Mouse (Mus musculus) ES-E14 (cell line): ENCODE measurements around the gene Ip6k1. TPM values are rescaled to one million over a fixed set of nuclear protein-coding genes. Genes with fewer than 3 reads are reported as not detected.

ENCODE experiments used
- DNase-seq: peaks from one replicate; pipeline ENCODE4 v3.0.0-alpha.2; 2013; ENCODE audit warnings: low read depth, low spot score
- H3K27ac ChIP-seq: 2 replicates; pipeline ENCODE4 v1.5.1; 2012; ENCODE audit warnings: low read depth, mild to moderate bottlenecking, low read length, moderate library complexity, mixed read lengths; ENCODE audit not compliant: poor library complexity, insufficient read depth, severe bottlenecking
- H3K36me3 ChIP-seq: 2 replicates; pipeline ENCODE4 v1.6.1; 2012; ENCODE audit warnings: mild to moderate bottlenecking, low read length, moderate library complexity, mixed read lengths; ENCODE audit not compliant: control insufficient read depth, poor library complexity, insufficient read depth, severe bottlenecking
- H3K4me1 ChIP-seq, 2 experiments: fragments of 150-350 bp in 1 of 2; sonication (generic) in 1 of 2; 2 replicates each; pipeline ENCODE4 v1.6.1; 2012; ENCODE audit warnings: low read length in 2 of 2, mild to moderate bottlenecking in 1 of 2, mixed read lengths in 1 of 2; ENCODE audit not compliant: control insufficient read depth in 2 of 2, insufficient read depth in 2 of 2, poor library complexity in 1 of 2
- H3K4me3 ChIP-seq, 2 experiments: fragments of 150-350 bp in 1 of 2; sonication (generic) in 1 of 2; 2 replicates each; pipeline ENCODE4 v1.5.1; 2012; ENCODE audit warnings: low read length in 2 of 2, low read depth in 1 of 2, mild to moderate bottlenecking in 1 of 2, mixed read lengths in 1 of 2; ENCODE audit not compliant: insufficient read depth in 1 of 2, poor library complexity in 1 of 2, severe bottlenecking in 1 of 2
- H3K9ac ChIP-seq: 2 replicates; pipeline ENCODE4 v1.6.1; 2012; ENCODE audit warnings: low read depth, mild to moderate bottlenecking, low read length, mixed read lengths; ENCODE audit not compliant: poor library complexity, insufficient read depth, severe bottlenecking
- H3K9me3 ChIP-seq: fragments of 150-350 bp; sonication (generic); 2 replicates; pipeline ENCODE4 v1.6.1; 2012; ENCODE audit warnings: low read depth, mild to moderate bottlenecking, low read length; ENCODE audit not compliant: control insufficient read depth, insufficient read depth
- CHD2 ChIP-seq: IDR thresholded peaks from 2 replicates; pipeline ENCODE4 v1.6.1; 2014; ENCODE audit warnings: mild to moderate bottlenecking, low read depth, low read length, inconsistent platforms
- HCFC1 ChIP-seq: IDR thresholded peaks from 2 replicates; pipeline ENCODE4 v1.6.1; 2012; ENCODE audit warnings: low read length, inconsistent platforms, borderline replicate concordance; ENCODE audit not compliant: insufficient read depth
- MAFK ChIP-seq: IDR thresholded peaks from 2 replicates; pipeline ENCODE4 v1.6.1; 2014; ENCODE audit warnings: mild to moderate bottlenecking, low read depth, low read length, inconsistent platforms; ENCODE audit not compliant: insufficient read depth
- ZC3H11A ChIP-seq: IDR thresholded peaks from 2 replicates; pipeline ENCODE4 v1.6.1; 2012; ENCODE audit warnings: low read depth, mild to moderate bottlenecking, inconsistent platforms, low read length, borderline replicate concordance
- ZNF384 ChIP-seq: IDR thresholded peaks from 2 replicates; pipeline ENCODE4 v1.6.1; 2012; ENCODE audit warnings: low read depth, low read length, inconsistent platforms
- in situ Hi-C, 2 experiments: fragments of 600-800 bp; cut with MboI; formaldehyde crosslinking; loops; one replicate each; pipeline ENCODE4 v1.15.1; 2025; ENCODE audit warnings: low sequenced_read_pairs in 2 of 2, inconsistent platforms in 1 of 2; ENCODE audit not compliant: unreplicated experiment in 2 of 2
- total RNA-seq: library from RNA; depleted of rRNA; stranded (reverse); fragments of 300-350 nt; gene quantifications from 2 replicates; pipeline ENCODE4 v1.2.3, GENCODE M21; 2012

Ip6k1 gene
- total RNA-seq, 1 experiment = 41.0 TPM

DNA sequence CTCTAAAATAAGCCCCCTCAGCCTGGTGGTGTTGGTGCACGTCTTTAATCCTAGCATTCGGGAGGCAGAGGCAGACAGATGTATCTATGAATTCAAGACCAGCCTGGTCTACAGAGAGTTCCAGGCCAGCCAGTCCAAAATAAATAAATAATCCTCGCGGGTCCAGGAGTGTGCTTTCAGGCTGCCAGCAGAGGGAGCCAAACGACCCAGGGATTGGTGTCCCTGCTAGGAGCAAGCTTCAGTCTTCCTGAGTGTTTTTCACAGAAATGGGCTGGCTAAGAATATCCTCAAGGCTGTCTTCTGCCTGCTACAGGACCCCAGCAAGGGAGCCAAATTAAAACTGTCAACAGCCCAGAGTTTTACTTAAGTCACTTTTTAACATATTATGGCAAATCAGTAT lies 38.6 kb upstream of the Ip6k1 start:
- H3K9me3 ChIP-seq = no peaks in the 10 kb centered on the region
- no peak overlapping the region for H3K4me3 ChIP-seq
- H3K36me3 ChIP-seq = peaks cover 53% of the 10 kb centered on the region
- peaks cover 4 to 8% of the 10 kb centered on the region in 2 experiments; a peak in 3 of 4 replicates for H3K4me1 ChIP-seq
- peak; percentile 56; the same call in 1 of the 2 replicates for TF ChIP-seq ZC3H11A
- no peak for TF ChIP-seq CHD2
- no peak overlapping the region for H3K27ac ChIP-seq
- DNase-seq = peak; percentile 71
- in situ Hi-C loops = no loop called here
- H3K9ac ChIP-seq = no peak overlapping the region

DNA sequence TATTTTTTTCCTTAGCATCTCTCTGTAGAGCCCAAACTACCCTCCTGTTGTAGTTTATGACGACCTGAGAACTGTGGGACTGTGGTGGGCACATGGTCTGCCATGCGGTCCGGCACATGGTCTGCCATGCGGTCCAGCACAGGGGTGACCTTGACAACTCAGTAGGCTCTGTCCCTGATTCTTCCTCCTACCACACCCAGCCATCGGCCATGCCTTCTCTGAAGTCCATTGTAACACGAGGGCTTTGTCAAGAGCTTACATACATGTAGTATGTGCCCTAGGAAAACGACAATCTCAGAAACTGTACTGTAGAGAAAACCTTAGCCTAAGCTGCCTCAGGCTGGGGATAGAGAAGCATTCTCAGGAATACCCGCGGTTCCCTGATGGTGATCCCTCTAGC lies 37.6 kb upstream of the Ip6k1 start:
- peaks cover 50% of the 10 kb centered on the region for H3K36me3 ChIP-seq
- in situ Hi-C loops = no loop called here
- DNase-seq = no peak
- H3K9me3 ChIP-seq = no peaks in the 10 kb centered on the region
- no peak for TF ChIP-seq HCFC1
- no peak for TF ChIP-seq ZNF384
- no peak for TF ChIP-seq CHD2
- TF ChIP-seq ZC3H11A = no peak
- no peak for TF ChIP-seq MAFK
- H3K9ac ChIP-seq = no peak overlapping the region
- no peak overlapping the region for H3K4me3 ChIP-seq
- no peak overlapping the region for H3K27ac ChIP-seq
- peaks cover 4 to 8% of the 10 kb centered on the region in 2 experiments; a peak in 3 of 4 replicates for H3K4me1 ChIP-seq

DNA sequence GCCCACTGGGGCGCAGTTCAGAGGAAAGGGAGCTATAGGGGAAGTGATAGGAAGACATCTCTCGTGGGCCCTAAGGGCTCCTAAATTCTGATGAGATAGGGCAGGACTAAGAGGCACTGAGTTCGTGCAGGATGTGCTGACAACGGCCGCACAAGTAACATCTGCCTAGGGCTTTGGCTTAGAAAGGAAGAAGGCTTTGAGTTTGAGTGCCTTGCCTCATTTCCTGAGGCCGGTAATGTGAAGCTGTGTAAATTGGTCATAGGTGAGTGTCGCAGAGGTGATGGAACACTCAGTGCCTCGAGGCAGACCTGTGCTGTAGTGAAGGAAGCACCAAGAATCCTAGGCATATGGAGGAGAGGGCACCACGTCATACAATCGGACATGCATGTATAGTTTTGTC lies 35.6 kb upstream of the Ip6k1 start:
- Histone ChIP-seq H3K4me3 (no peak overlapping the region), H3K27ac (no peak overlapping the region), H3K9ac (no peak overlapping the region), H3K36me3 (peaks cover 53% of the 10 kb centered on the region), H3K9me3 (no peaks in the 10 kb centered on the region), H3K4me1 (peaks cover 2 to 8% of the 10 kb centered on the region in 2 experiments; a peak in 3 of 4 replicates)
- TF ChIP-seq MAFK (no peak), CHD2 (no peak), HCFC1 (no peak), ZC3H11A (no peak), ZNF384 (no peak)
- no peak for DNase-seq
- in situ Hi-C loops = no loop called here

DNA sequence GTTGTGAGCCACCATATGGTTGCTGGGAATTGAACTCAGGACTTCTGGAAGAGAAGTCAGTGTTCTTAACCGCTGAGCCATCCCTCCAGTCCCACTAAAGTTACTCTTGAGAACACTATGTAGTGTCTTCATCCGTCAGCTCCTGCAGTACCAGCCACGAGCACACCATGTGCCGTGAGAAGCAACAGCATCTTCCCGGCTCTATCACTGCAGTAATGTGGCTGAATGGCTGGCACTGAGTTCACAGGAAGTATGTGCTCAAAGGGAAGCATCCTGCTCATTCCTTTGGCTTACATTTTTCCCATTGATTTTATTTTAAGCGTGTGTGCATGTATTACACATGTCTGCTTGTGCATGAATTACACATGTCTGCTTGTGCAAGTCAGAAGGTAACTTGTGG lies 34.9 kb upstream of the Ip6k1 start:
- H3K36me3 ChIP-seq = peaks cover 47% of the 10 kb centered on the region
- TF ChIP-seq MAFK (no peak), ZNF384 (no peak), ZC3H11A (no peak), HCFC1 (no peak), CHD2 (no peak)
- in situ Hi-C loops = no loop called here
- H3K9me3 ChIP-seq = no peaks in the 10 kb centered on the region
- no peak overlapping the region for H3K27ac ChIP-seq
- no peak overlapping the region for H3K4me3 ChIP-seq
- no peak for DNase-seq
- H3K9ac ChIP-seq = no peak overlapping the region
- peaks cover 0 to 8% of the 10 kb centered on the region in 2 experiments; a peak in 2 of 4 replicates for H3K4me1 ChIP-seq

DNA sequence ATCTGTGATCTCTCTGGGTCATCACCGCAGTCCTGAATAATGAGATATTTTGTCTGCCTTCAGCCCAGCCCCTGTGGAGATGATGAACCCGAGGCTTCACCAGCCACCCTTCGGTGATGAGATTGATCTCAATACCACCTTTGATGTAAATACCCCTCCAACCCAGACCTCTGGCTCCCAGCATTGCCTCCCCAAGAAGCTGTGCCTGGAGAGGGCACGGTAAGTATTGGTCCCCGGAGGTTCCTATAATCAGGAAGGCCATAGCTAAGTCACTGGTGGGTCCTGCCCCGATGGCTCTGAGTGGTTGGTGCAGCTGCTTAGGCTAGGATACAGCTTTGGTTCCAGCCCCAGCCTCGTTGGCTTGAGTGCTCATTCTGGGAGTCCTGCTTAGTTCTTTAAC lies 33.8 kb upstream of the Ip6k1 start:
- no peak for DNase-seq
- in situ Hi-C loops = no loop called here
- H3K4me3 ChIP-seq = no peak overlapping the region
- H3K9ac ChIP-seq = no peak overlapping the region
- peaks cover 0 to 8% of the 10 kb centered on the region in 2 experiments; a peak in 2 of 4 replicates for H3K4me1 ChIP-seq
- peaks cover 41% of the 10 kb centered on the region for H3K36me3 ChIP-seq
- no peaks in the 10 kb centered on the region for H3K9me3 ChIP-seq
- H3K27ac ChIP-seq = no peak overlapping the region
- no peak for TF ChIP-seq MAFK
- TF ChIP-seq ZNF384 = no peak
- TF ChIP-seq CHD2 = no peak
- TF ChIP-seq ZC3H11A = no peak
